Mouse (Mus musculus): ENCODE results near the gene Als2. TPM values are rescaled to one million over a fixed set of nuclear protein-coding genes. Genes with fewer than 3 reads are reported as not detected.

The Als2 gene
- polyA plus RNA-seq, 1 experiment, result 9.4 TPM

- Histone ChIP-seq H3K27me3 (ENCODE audit: control insufficient read depth, insufficient read depth, insufficient read length) (no peaks in the 10 kb centered on the region), H3K4me3 (ENCODE audit: insufficient read depth, poor library complexity, severe bottlenecking) (no peak within 1 kb of the TSS), H3K79me2 (ENCODE audit: control insufficient read depth, insufficient read depth) (no peaks in the 10 kb centered on the region), H3ac (ENCODE audit: control insufficient read depth, insufficient read length, low read depth) (peak within 1 kb of the TSS; percentile 32), H3K36me3 (ENCODE audit: control insufficient read depth, insufficient read depth) (peaks cover 23% of the 10 kb centered on the region), H3K79me3 (ENCODE audit: low read depth) (no peaks in the 10 kb centered on the region)
- TF ChIP-seq USF1 (IDR thresholded peaks at IDR 0.05; ENCODE audit: low read depth) (no peak), MAX (IDR thresholded peaks at IDR 0.05) (peak; percentile 85), FOSL1 (IDR thresholded peaks at IDR 0.05; ENCODE audit: insufficient read depth, low read length, poor library complexity, severe bottlenecking) (peak; percentile 88), CEBPB (IDR thresholded peaks at IDR 0.05; ENCODE audit: low read depth) (no peak), MYOD1 (IDR thresholded peaks at IDR 0.05; ENCODE audit: control insufficient read depth, insufficient read length, low read depth) (peak; percentile 91), MYOG (IDR thresholded peaks at IDR 0.05; ENCODE audit: control insufficient read depth, extremely low read depth, insufficient read length) (no peak), CTCF (IDR thresholded peaks at IDR 0.05; ENCODE audit: control insufficient read depth, insufficient read depth, insufficient read length) (no peak)
Measured at GRCm38 (mm10) chr1:59163030-59163461, 74.0 kb downstream of the Als2 start, which contains the start of gene Mpp4. Gene Mpp4, minus strand, starts transcription at chr1:59163389.

- Histone ChIP-seq H3ac (ENCODE audit: control insufficient read depth, insufficient read length, low read depth) (peak overlapping the region; percentile 32), H3K27me3 (ENCODE audit: control insufficient read depth, insufficient read depth, insufficient read length) (no peaks in the 10 kb centered on the region), H3K79me2 (ENCODE audit: control insufficient read depth, insufficient read depth) (no peaks in the 10 kb centered on the region), H3K36me3 (ENCODE audit: control insufficient read depth, insufficient read depth) (peaks cover 23% of the 10 kb centered on the region), H3K79me3 (ENCODE audit: low read depth) (no peaks in the 10 kb centered on the region), H3K4me3 (ENCODE audit: insufficient read depth, poor library complexity, severe bottlenecking) (no peak overlapping the region)
- TF ChIP-seq MYOG (IDR thresholded peaks at IDR 0.05; ENCODE audit: control insufficient read depth, extremely low read depth, insufficient read length), result no peak
- no peak for TF ChIP-seq MAX (IDR thresholded peaks at IDR 0.05)
- TF ChIP-seq CEBPB (IDR thresholded peaks at IDR 0.05; ENCODE audit: low read depth), result no peak
- TF ChIP-seq USF1 (IDR thresholded peaks at IDR 0.05; ENCODE audit: low read depth), result no peak
- TF ChIP-seq FOSL1 (IDR thresholded peaks at IDR 0.05; ENCODE audit: insufficient read depth, low read length, poor library complexity, severe bottlenecking), result no peak
- no peak for TF ChIP-seq CTCF (IDR thresholded peaks at IDR 0.05; ENCODE audit: control insufficient read depth, insufficient read depth, insufficient read length)
- TF ChIP-seq MYOD1 (IDR thresholded peaks at IDR 0.05; ENCODE audit: control insufficient read depth, insufficient read length, low read depth), result no peak
Measured at GRCm38 (mm10) chr1:59162309-59163024, 74.6 kb downstream of the Als2 start.

- Histone ChIP-seq H3K79me2 (ENCODE audit: control insufficient read depth, insufficient read depth) (no peaks in the 10 kb centered on the region), H3ac (ENCODE audit: control insufficient read depth, insufficient read length, low read depth) (no peak overlapping the region), H3K4me3 (ENCODE audit: insufficient read depth, poor library complexity, severe bottlenecking) (no peak overlapping the region), H3K27me3 (ENCODE audit: control insufficient read depth, insufficient read depth, insufficient read length) (no peaks in the 10 kb centered on the region), H3K36me3 (ENCODE audit: control insufficient read depth, insufficient read depth) (peaks cover 14% of the 10 kb centered on the region), H3K79me3 (ENCODE audit: low read depth) (no peaks in the 10 kb centered on the region)
- no peak for TF ChIP-seq CTCF (IDR thresholded peaks at IDR 0.05; ENCODE audit: control insufficient read depth, insufficient read depth, insufficient read length)
- no peak for TF ChIP-seq MYOG (IDR thresholded peaks at IDR 0.05; ENCODE audit: control insufficient read depth, extremely low read depth, insufficient read length)
- no peak for TF ChIP-seq USF1 (IDR thresholded peaks at IDR 0.05; ENCODE audit: low read depth)
- TF ChIP-seq MAX (IDR thresholded peaks at IDR 0.05), result no peak
- TF ChIP-seq MYOD1 (IDR thresholded peaks at IDR 0.05; ENCODE audit: control insufficient read depth, insufficient read length, low read depth), result no peak
- TF ChIP-seq FOSL1 (IDR thresholded peaks at IDR 0.05; ENCODE audit: insufficient read depth, low read length, poor library complexity, severe bottlenecking), result no peak
- TF ChIP-seq CEBPB (IDR thresholded peaks at IDR 0.05; ENCODE audit: low read depth), result no peak
Measured at GRCm38 (mm10) chr1:59161396-59161795, 75.6 kb downstream of the Als2 start.

- Histone ChIP-seq H3K79me2 (ENCODE audit: control insufficient read depth, insufficient read depth) (no peaks in the 10 kb centered on the region), H3ac (ENCODE audit: control insufficient read depth, insufficient read length, low read depth) (no peak overlapping the region), H3K27me3 (ENCODE audit: control insufficient read depth, insufficient read depth, insufficient read length) (no peaks in the 10 kb centered on the region), H3K79me3 (ENCODE audit: low read depth) (no peaks in the 10 kb centered on the region), H3K36me3 (ENCODE audit: control insufficient read depth, insufficient read depth) (peaks cover 11% of the 10 kb centered on the region), H3K4me3 (ENCODE audit: insufficient read depth, poor library complexity, severe bottlenecking) (no peak overlapping the region)
- TF ChIP-seq MYOG (IDR thresholded peaks at IDR 0.05; ENCODE audit: control insufficient read depth, extremely low read depth, insufficient read length), result no peak
- no peak for TF ChIP-seq USF1 (IDR thresholded peaks at IDR 0.05; ENCODE audit: low read depth)
- no peak for TF ChIP-seq MAX (IDR thresholded peaks at IDR 0.05)
- no peak for TF ChIP-seq CEBPB (IDR thresholded peaks at IDR 0.05; ENCODE audit: low read depth)
- no peak for TF ChIP-seq MYOD1 (IDR thresholded peaks at IDR 0.05; ENCODE audit: control insufficient read depth, insufficient read length, low read depth)
- TF ChIP-seq FOSL1 (IDR thresholded peaks at IDR 0.05; ENCODE audit: insufficient read depth, low read length, poor library complexity, severe bottlenecking), result no peak
- no peak for TF ChIP-seq CTCF (IDR thresholded peaks at IDR 0.05; ENCODE audit: control insufficient read depth, insufficient read depth, insufficient read length)
Measured at GRCm38 (mm10) chr1:59160871-59161270, 76.2 kb downstream of the Als2 start.

GRCm38 (mm10) chr1:59159136-59159535 lies 77.9 kb downstream of the Als2 start:
- H3ac ChIP-seq (ENCODE audit: control insufficient read depth, insufficient read length, low read depth), result no peak overlapping the region
- peaks cover 8% of the 10 kb centered on the region for H3K36me3 ChIP-seq (ENCODE audit: control insufficient read depth, insufficient read depth)
- no peak overlapping the region for H3K4me3 ChIP-seq (ENCODE audit: insufficient read depth, poor library complexity, severe bottlenecking)
- no peaks in the 10 kb centered on the region for H3K27me3 ChIP-seq (ENCODE audit: control insufficient read depth, insufficient read depth, insufficient read length)
- H3K79me3 ChIP-seq (ENCODE audit: low read depth), result no peaks in the 10 kb centered on the region
- H3K79me2 ChIP-seq (ENCODE audit: control insufficient read depth, insufficient read depth), result no peaks in the 10 kb centered on the region
- TF ChIP-seq MYOD1 (IDR thresholded peaks at IDR 0.05; ENCODE audit: control insufficient read depth, insufficient read length, low read depth) (no peak), MAX (IDR thresholded peaks at IDR 0.05) (no peak), MYOG (IDR thresholded peaks at IDR 0.05; ENCODE audit: control insufficient read depth, extremely low read depth, insufficient read length) (no peak), USF1 (IDR thresholded peaks at IDR 0.05; ENCODE audit: low read depth) (no peak), CTCF (IDR thresholded peaks at IDR 0.05; ENCODE audit: control insufficient read depth, insufficient read depth, insufficient read length) (no peak), CEBPB (IDR thresholded peaks at IDR 0.05; ENCODE audit: low read depth) (no peak), FOSL1 (IDR thresholded peaks at IDR 0.05; ENCODE audit: insufficient read depth, low read length, poor library complexity, severe bottlenecking) (no peak)
